Mouse (Mus musculus) stomach, embryonic 14.5 days (tissue): ENCODE results near the gene Urm1. TPM values are rescaled to one million over a fixed set of nuclear protein-coding genes. Genes with fewer than 3 reads are reported as not detected.
"Not testable (repeated sequence)": the region's sequence is repeated elsewhere in the genome, so short reads cannot be mapped to it uniquely, and the experiment has no call there.

Source experiments
- ATAC-seq: fragments of 200-750 bp; cut with Nextera tagmentation; 2 replicates; pipeline ENCODE4 v1.8.0; 2017; ENCODE audit warnings: low read depth, moderate TSS enrichment; ENCODE audit not compliant: insufficient number of reproducible peaks, insufficient read depth, low FRiP score
- H3K27ac ChIP-seq: fragments of 300-500 bp; sonication (generic); 2 replicates; pipeline ENCODE4 v1.5.1; 2014; ENCODE audit warnings: mild to moderate bottlenecking, low read length, moderate library complexity, mixed read lengths
- H3K27me3 ChIP-seq: fragments of 300-500 bp; sonication (generic); 2 replicates; pipeline ENCODE4 v1.6.1; 2014; ENCODE audit warnings: low read length, control low read depth, mixed read lengths; ENCODE audit not compliant: control insufficient read depth, insufficient read depth
- H3K36me3 ChIP-seq: fragments of 300-500 bp; sonication (generic); 2 replicates; pipeline ENCODE4 v1.6.1; 2014; ENCODE audit warnings: mild to moderate bottlenecking, control low read depth, low read length, moderate library complexity, mixed read lengths; ENCODE audit not compliant: control insufficient read depth, insufficient read depth
- H3K4me1 ChIP-seq: fragments of 300-500 bp; sonication (generic); 2 replicates; pipeline ENCODE4 v1.6.1; 2014; ENCODE audit warnings: low read length, control low read depth, mixed read lengths; ENCODE audit not compliant: control insufficient read depth, insufficient read depth
- H3K4me2 ChIP-seq: fragments of 300-500 bp; sonication (generic); replicated peaks from 2 replicates; pipeline ENCODE4 v1.6.1; 2014; ENCODE audit warnings: low read depth, low read length, control low read depth
- H3K4me3 ChIP-seq: fragments of 300-500 bp; sonication (generic); 2 replicates; pipeline ENCODE4 v1.5.1; 2014; ENCODE audit warnings: low read depth, low read length, control low read depth
- H3K9ac ChIP-seq: fragments of 300-500 bp; sonication (generic); replicated peaks from 2 replicates; pipeline ENCODE4 v1.6.1; 2014; ENCODE audit warnings: low read depth, mild to moderate bottlenecking, control low read depth, low read length, moderate library complexity, mixed read lengths
- H3K9me3 ChIP-seq: fragments of 300-500 bp; sonication (generic); 2 replicates; pipeline ENCODE4 v1.6.1; 2016; ENCODE audit warnings: low read depth, low read length, control low read depth; ENCODE audit not compliant: control insufficient read depth
- WGBS: fragments of 180-500 bp; shearing (Covaris S2); extraction: QIAGEN DNeasy Blood & Tissue Kit; methylation state at CpG from one replicate; pipeline ENCODE4 v1.1.7; 2014; 5-methylcytosine and 5-hydroxymethylcytosine counted together
- microRNA-seq: library from miRNA; unstranded; fragments of <30 nt; microRNA quantifications from one replicate; pipeline ENCODE4, GENCODE M21; 2016
- polyA plus RNA-seq: library from polyadenylated mRNA; unstranded; fragments of >200 nt; fragmentation: Nextera tagmentation; extraction: Ambion mirVana; gene quantifications from 2 replicates; pipeline ENCODE4 v1.2.1, GENCODE M21; 2014

Urm1 gene
- polyA plus RNA-seq, 1 experiment from 2014 or later = 24.6 TPM

GRCm38 (mm10) chr2:29886659-29887292 lies 66.9 kb downstream of the Urm1 start:
- H3K9ac ChIP-seq, H3K36me3 ChIP-seq, H3K4me2 ChIP-seq, ATAC-seq, H3K27ac ChIP-seq, H3K27me3 ChIP-seq, H3K9me3 ChIP-seq, H3K4me3 ChIP-seq: not testable (repeated sequence)
- H3K4me1 ChIP-seq = peaks cover 12% of the 10 kb centered on the region
- 78% methylated on average over 9 of the region's 9 CpGs for WGBS

- Histone ChIP-seq H3K4me1 (peaks cover 12% of the 10 kb centered on the region), H3K9me3 (no peaks in the 10 kb centered on the region), H3K9ac (peak within 1 kb of the TSS; percentile 92), H3K27ac (peak within 1 kb of the TSS; percentile 93), H3K4me3 (peak within 1 kb of the TSS; percentile 100), H3K36me3 (peaks cover 23% of the 10 kb centered on the region), H3K4me2 (peak within 1 kb of the TSS; percentile 87), H3K27me3 (no peaks in the 10 kb centered on the region)
- ATAC-seq = peak; percentile 89
- under 1% methylated on average over 70 of the region's 70 CpGs for WGBS
These were observed 69.4 kb downstream of the Urm1 start, which contains the start of gene Odf2 for GRCm38 (mm10) chr2:29889066-29889944. Odf2 (plus strand) TSS chr2:29889221.

- Histone ChIP-seq H3K9ac (peak overlapping the region; percentile 92), H3K27me3 (no peaks in the 10 kb centered on the region), H3K9me3 (no peaks in the 10 kb centered on the region), H3K36me3 (peaks cover 32% of the 10 kb centered on the region), H3K4me3 (peak overlapping the region; percentile 100), H3K4me1 (peaks cover 12% of the 10 kb centered on the region), H3K27ac (peak overlapping the region; percentile 93), H3K4me2 (peak overlapping the region; percentile 87)
- peak; percentile 90 for ATAC-seq
- under 1% methylated on average over 57 of the region's 61 CpGs for WGBS
These were observed 70.3 kb downstream of the Urm1 start for GRCm38 (mm10) chr2:29889991-29890833.

- Histone ChIP-seq H3K4me3 (no peak overlapping the region), H3K4me2 (no peak overlapping the region), H3K36me3 (peaks cover 45% of the 10 kb centered on the region), H3K9me3 (no peaks in the 10 kb centered on the region), H3K4me1 (peaks cover 12% of the 10 kb centered on the region), H3K9ac (no peak overlapping the region), H3K27ac (no peak overlapping the region), H3K27me3 (no peaks in the 10 kb centered on the region)
- WGBS = 94% methylated on average over 6 of the region's 6 CpGs
- no peak for ATAC-seq
These were observed 71.9 kb downstream of the Urm1 start for GRCm38 (mm10) chr2:29891773-29892172.

Small RNA genes lying within 50 kb of the gene (microRNA-seq; reads per million reads assigned to microRNA genes)
- gene Mir219a-2 (not detected), gene Mir219b (not detected)

Other genes starting within 250 kb of the Urm1 start
- gene Rapgef1, start 200.4 kb upstream of the Urm1 start, polyA plus RNA-seq = 13.8 TPM in 2 replicates
- 1.6 TPM in 2 replicates for gene Gm13420, start 68.4 kb upstream of the Urm1 start, polyA plus RNA-seq
- gene Gm13547, start 60.8 kb upstream of the Urm1 start, polyA plus RNA-seq = not detected in 2 replicates
- gene Coq4, start 32.6 kb upstream of the Urm1 start, polyA plus RNA-seq = 33.0 and 39.1 TPM in 2 replicates
- 31.0 and 32.3 TPM in 2 replicates for gene Trub2, start 31.6 kb upstream of the Urm1 start, polyA plus RNA-seq
- gene Slc27a4, start 17.4 kb upstream of the Urm1 start, polyA plus RNA-seq = 12.2 TPM in 2 replicates
- gene Cercam, start 49.1 kb downstream of the Urm1 start, polyA plus RNA-seq = 23.6 and 28.1 TPM in 2 replicates
- 64.3 and 67.2 TPM in 2 replicates for gene Odf2, start 69.1 kb downstream of the Urm1 start, polyA plus RNA-seq
- 57.7 and 59.4 TPM in 2 replicates for gene Gle1, start 115.4 kb downstream of the Urm1 start, polyA plus RNA-seq
- gene Sptan1, start 145.5 kb downstream of the Urm1 start, polyA plus RNA-seq = 136 and 139 TPM in 2 replicates
- 29.6 and 32.7 TPM in 2 replicates for gene Wdr34, start 228.8 kb downstream of the Urm1 start, polyA plus RNA-seq
- gene Set, start 237.3 kb downstream of the Urm1 start, polyA plus RNA-seq = 454 and 480 TPM in 2 replicates